Mouse (Mus musculus) heart, embryonic 12.5 days (tissue): ENCODE data around the gene Olfr462. TPM values are rescaled to one million over a fixed set of nuclear protein-coding genes. Genes with fewer than 3 reads are reported as not detected.

ENCODE experiments used
- ATAC-seq: fragments of 200-750 bp; cut with Nextera tagmentation; 2 replicates; pipeline ENCODE4 v1.8.0; 2017; ENCODE audit warnings: moderate TSS enrichment, moderate library complexity; ENCODE audit not compliant: insufficient number of reproducible peaks, low FRiP score
- H3K27ac ChIP-seq: fragments of 300-500 bp; sonication (generic); 2 replicates; pipeline ENCODE4 v1.5.1; 2016; ENCODE audit warnings: mild to moderate bottlenecking, moderate library complexity; ENCODE audit not compliant: poor library complexity, severe bottlenecking
- H3K27me3 ChIP-seq: fragments of 300-500 bp; sonication (generic); replicated peaks from 2 replicates; pipeline ENCODE4 v1.6.1; 2016; ENCODE audit warnings: mild to moderate bottlenecking, moderate library complexity
- H3K36me3 ChIP-seq: fragments of 300-500 bp; sonication (generic); 2 replicates; pipeline ENCODE4 v1.6.1; 2016; ENCODE audit warnings: mild to moderate bottlenecking, moderate library complexity
- H3K4me1 ChIP-seq: fragments of 300-500 bp; sonication (generic); replicated peaks from 2 replicates; pipeline ENCODE4 v1.6.1; 2016; ENCODE audit warnings: mild to moderate bottlenecking
- H3K4me2 ChIP-seq: fragments of 300-500 bp; sonication (generic); 2 replicates; pipeline ENCODE4 v1.6.1; 2016; ENCODE audit warnings: mild to moderate bottlenecking, moderate library complexity
- H3K4me3 ChIP-seq: fragments of 300-500 bp; sonication (generic); 2 replicates; pipeline ENCODE4 v1.5.1; 2016; ENCODE audit warnings: mild to moderate bottlenecking
- H3K9ac ChIP-seq: fragments of 300-500 bp; sonication (generic); 2 replicates; pipeline ENCODE4 v1.6.1; 2016; ENCODE audit warnings: mild to moderate bottlenecking, moderate library complexity
- H3K9me3 ChIP-seq: fragments of 300-500 bp; sonication (generic); replicated peaks from 2 replicates; pipeline ENCODE4 v1.6.1; 2016; ENCODE audit warnings: mild to moderate bottlenecking, moderate library complexity
- WGBS: fragments of 180-500 bp; shearing (Covaris S2); methylation state at CpG from one replicate; pipeline ENCODE4 v1.1.7; 2016; 5-methylcytosine and 5-hydroxymethylcytosine counted together
- polyA plus RNA-seq: library from polyadenylated mRNA; unstranded; fragments of >200 nt; fragmentation: Nextera tagmentation; extraction: Ambion mirVana; gene quantifications from 2 replicates; pipeline ENCODE4 v1.2.1, GENCODE M21; 2016

The Olfr462 gene
- polyA plus RNA-seq, result not detected in 2 replicates

DNA sequence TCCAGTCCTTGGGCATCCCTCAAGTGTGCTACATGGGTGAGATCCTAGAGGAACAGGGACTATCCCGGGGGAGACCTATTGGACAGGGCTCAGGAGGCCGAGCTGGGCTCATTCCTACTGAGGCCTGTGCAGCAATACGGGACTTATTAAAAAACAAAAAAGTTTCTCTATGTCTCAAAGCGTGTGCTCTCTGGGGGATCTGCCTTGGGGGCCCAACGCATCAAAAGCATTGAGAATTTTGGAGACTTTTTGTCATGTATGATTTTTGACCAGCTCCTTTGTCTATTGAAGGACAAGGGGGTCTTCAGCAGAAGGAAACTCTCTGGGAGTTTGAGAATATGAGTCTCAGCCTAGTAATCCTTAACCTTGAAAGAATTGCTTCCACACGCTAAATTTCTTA, at the start of gene Olfr462:
Olfr462 (minus strand) TSS at position 101 of the 400 bp plus-strand sequence.
- ATAC-seq, result no peak
- Histone ChIP-seq H3K4me3 (no peak within 1 kb of the TSS), H3K9me3 (no peaks in the 10 kb centered on the region), H3K4me2 (no peak within 1 kb of the TSS), H3K36me3 (no peaks in the 10 kb centered on the region), H3K9ac (no peak within 1 kb of the TSS), H3K27ac (no peak within 1 kb of the TSS), H3K4me1 (no peaks in the 10 kb centered on the region), H3K27me3 (peaks cover 10% of the 10 kb centered on the region; the same call in 1 of the 2 replicates)
- WGBS, result 83% methylated on average over 6 of the region's 6 CpGs

DNA sequence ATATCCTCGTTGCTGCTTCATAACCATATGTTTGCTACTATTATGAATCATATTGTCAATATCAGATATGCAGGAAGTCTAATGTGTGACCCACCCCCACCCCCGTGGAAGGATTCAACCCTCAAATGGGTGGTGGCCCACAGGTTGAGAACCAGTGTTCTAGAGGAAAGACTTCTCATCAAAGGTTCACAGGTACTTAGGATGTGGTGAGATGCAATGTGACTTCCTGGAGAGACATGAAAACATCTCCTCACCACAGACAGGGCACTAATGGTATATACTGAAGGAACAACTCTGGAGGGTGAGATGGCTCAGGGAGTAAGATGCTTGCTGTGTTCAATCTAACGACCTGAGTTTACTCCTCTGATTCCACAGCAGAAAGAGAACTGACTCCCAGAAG, 43.4 kb upstream of the Olfr462 start:
- Histone ChIP-seq H3K4me2 (no peak overlapping the region), H3K27me3 (no peaks in the 10 kb centered on the region), H3K27ac (no peak overlapping the region), H3K4me3 (no peak overlapping the region), H3K9me3 (0 out of 2 replicates have a peak, but pooled peaks cover 2% of the 10 kb centered on the region), H3K36me3 (no peaks in the 10 kb centered on the region), H3K9ac (no peak overlapping the region), H3K4me1 (no peaks in the 10 kb centered on the region)
- 67% methylated on average over 3 of the region's 3 CpGs for WGBS
- ATAC-seq, result no peak

DNA sequence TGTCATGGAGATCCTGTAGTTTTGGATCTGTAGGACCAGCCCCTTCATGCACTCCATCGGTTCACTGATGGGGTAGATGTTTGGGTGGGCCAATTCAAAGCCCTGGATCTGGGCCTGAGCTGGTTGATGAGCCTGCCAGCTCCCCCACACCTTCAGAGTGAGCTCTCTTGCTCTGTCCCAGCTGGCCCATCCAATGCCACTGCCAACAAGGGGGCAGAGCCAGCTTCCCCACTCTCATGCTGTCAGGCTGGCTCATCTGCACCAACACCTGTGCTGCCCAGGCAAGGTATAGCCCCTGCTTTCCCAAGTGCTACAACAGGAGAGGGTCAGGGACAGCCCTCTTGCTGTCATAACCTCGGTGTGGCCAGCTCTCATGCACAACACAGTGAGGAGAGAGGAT, 41.7 kb upstream of the Olfr462 start:
- H3K27me3 ChIP-seq, result no peaks in the 10 kb centered on the region
- H3K9ac ChIP-seq, result no peak overlapping the region
- no peak overlapping the region for H3K4me2 ChIP-seq
- H3K4me3 ChIP-seq, result no peak overlapping the region
- ATAC-seq, result no peak
- H3K36me3 ChIP-seq, result no peaks in the 10 kb centered on the region
- no peaks in the 10 kb centered on the region for H3K4me1 ChIP-seq
- H3K27ac ChIP-seq, result no peak overlapping the region
- H3K9me3 ChIP-seq, result 0 out of 2 replicates have a peak, but pooled peaks cover 2% of the 10 kb centered on the region
- WGBS, result 52% methylated on average over 2 of the region's 2 CpGs

DNA sequence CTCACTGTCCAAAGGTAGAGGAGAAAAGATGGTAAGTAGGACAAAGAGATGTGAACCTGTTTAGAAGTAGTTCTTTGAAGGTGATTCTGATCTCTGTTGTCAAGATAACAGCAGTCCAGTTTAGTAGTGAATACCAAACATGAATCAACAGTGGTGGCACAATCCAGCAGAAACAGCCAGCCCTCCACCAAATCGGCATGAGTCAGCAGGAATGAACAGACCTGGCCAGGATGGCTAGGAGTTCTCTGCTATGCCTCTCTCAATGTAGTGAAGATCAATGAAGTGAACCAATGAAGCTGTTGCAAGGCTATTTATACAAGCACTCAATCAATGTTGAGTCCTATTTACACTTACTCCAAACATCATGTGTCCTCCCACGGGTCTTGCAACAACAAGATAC, 38.3 kb upstream of the Olfr462 start:
- Histone ChIP-seq H3K9ac (no peak overlapping the region), H3K27ac (no peak overlapping the region), H3K27me3 (no peaks in the 10 kb centered on the region), H3K4me3 (no peak overlapping the region), H3K9me3 (0 out of 2 replicates have a peak, but pooled peaks cover 2% of the 10 kb centered on the region), H3K4me2 (no peak overlapping the region), H3K4me1 (no peaks in the 10 kb centered on the region), H3K36me3 (no peaks in the 10 kb centered on the region)
- WGBS, result 81% methylated on average over 2 of the region's 2 CpGs
- ATAC-seq, result no peak

DNA sequence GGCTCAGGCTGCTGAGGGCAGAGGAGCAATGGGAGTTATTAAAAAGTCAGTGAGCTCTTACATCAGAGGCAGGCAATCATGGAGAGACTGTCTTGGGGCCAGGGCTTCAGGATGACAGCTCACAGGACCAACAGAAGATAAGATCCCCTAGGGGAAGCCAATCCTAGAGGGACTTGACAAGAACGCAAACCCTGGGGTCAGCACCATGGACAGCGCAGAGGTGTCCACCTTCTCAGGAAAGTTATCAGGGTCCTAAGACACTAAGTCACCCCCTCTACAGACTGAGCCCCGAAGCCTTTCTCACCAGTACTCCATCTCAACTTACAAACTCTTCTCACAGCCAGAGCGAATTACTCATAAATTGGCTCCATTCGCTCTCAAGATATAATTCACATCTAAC, 28.9 kb upstream of the Olfr462 start, which contains the start of gene Olfr464:
Olfr464 (minus strand) TSS at position 2 of the 400 bp plus-strand sequence.
- Histone ChIP-seq H3K36me3 (no peaks in the 10 kb centered on the region), H3K27ac (no peak within 1 kb of the TSS), H3K4me1 (no peaks in the 10 kb centered on the region), H3K4me2 (no peak within 1 kb of the TSS), H3K9me3 (no peaks in the 10 kb centered on the region), H3K27me3 (peaks cover 4% of the 10 kb centered on the region; the same call in 1 of the 2 replicates), H3K4me3 (no peak within 1 kb of the TSS), H3K9ac (no peak within 1 kb of the TSS)
- ATAC-seq, result no peak
- 32% methylated on average over 5 of the region's 5 CpGs for whole genome bisulfite sequencing

DNA sequence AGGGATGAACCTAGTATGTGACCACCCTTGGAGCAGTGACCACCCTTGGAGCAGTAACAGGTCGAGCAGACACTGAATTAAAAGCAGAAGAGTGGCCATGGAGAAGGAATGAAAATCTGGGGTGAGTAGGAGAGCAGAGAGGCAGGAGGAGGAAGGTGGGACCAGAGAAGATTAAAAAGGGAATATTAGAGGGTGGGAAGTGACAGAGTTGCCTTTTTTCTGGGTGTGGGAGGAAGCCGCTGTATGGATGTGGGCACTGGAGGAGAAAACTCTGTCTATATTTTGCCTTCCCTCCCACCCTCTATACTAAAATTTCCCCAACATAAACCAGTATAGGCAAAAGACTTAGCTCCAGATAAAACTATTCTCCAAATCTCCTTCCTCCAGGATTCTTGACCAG, 28.2 kb upstream of the Olfr462 start:
- H3K4me3 ChIP-seq, result no peak overlapping the region
- H3K4me2 ChIP-seq, result no peak overlapping the region
- H3K9me3 ChIP-seq, result no peaks in the 10 kb centered on the region
- no peak overlapping the region for H3K27ac ChIP-seq
- H3K9ac ChIP-seq, result no peak overlapping the region
- no peaks in the 10 kb centered on the region for H3K36me3 ChIP-seq
- H3K4me1 ChIP-seq, result no peaks in the 10 kb centered on the region
- ATAC-seq, result no peak
- H3K27me3 ChIP-seq, result peaks cover 5% of the 10 kb centered on the region; the same call in 1 of the 2 replicates
- WGBS, result 70% methylated on average over 2 of the region's 2 CpGs

DNA sequence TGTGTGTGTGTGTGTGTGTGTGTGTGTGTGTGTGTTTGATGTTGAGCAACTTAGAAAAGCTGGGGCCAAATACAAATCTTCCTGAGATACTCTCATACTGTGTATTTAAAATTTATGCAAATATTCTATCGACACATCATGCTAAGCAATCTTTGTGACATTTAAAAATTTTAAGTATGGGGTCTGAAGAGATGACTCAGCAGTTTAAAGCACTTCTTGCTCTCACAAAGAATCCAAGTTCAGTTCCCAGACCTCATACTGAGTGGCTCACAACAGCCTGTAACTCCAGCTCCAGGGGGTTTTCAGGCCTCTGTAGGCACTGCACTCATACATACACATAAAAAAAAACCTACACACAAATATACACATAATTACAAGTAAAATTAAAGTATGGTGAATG, 23.9 kb upstream of the Olfr462 start:
- Histone ChIP-seq H3K4me1 (no peaks in the 10 kb centered on the region), H3K36me3 (no peaks in the 10 kb centered on the region), H3K9me3 (no peaks in the 10 kb centered on the region), H3K4me2 (no peak overlapping the region), H3K27ac (no peak overlapping the region), H3K4me3 (no peak overlapping the region), H3K9ac (no peak overlapping the region), H3K27me3 (peaks cover 11% of the 10 kb centered on the region; the same call in 1 of the 2 replicates)
- ATAC-seq, result no peak
- 73% methylated on average over 1 of the region's 1 CpGs for WGBS

DNA sequence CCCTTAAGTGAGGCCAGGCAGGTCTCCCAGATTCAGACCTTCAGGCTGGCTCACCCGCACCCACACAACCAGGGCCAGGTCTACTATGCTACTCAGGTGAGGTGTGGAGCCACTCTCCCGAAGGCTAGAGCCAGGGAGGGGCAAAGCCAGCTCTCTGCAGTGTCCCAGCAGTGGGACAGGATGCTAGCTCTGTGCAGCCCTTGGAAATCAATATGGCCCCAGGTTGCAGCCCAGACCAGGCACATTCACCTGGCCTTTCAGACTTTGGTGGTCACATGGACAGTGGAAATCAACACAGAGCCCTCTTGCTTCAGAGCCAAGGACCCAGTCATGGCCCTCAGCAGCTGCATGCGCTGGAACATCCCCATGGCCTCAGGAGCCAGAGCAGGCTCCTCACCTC, 12.3 kb upstream of the Olfr462 start:
- H3K4me1 ChIP-seq, result 0 out of 2 replicates have a peak, but pooled peaks cover 4% of the 10 kb centered on the region
- ATAC-seq, result no peak
- no peak overlapping the region for H3K4me2 ChIP-seq
- no peaks in the 10 kb centered on the region; the same call in 1 of the 2 replicates for H3K9me3 ChIP-seq
- no peak overlapping the region for H3K9ac ChIP-seq
- H3K36me3 ChIP-seq, result no peaks in the 10 kb centered on the region
- no peak overlapping the region for H3K27ac ChIP-seq
- WGBS, result 73% methylated on average over 3 of the region's 3 CpGs
- H3K4me3 ChIP-seq, result no peak overlapping the region
- peaks cover 5% of the 10 kb centered on the region for H3K27me3 ChIP-seq

DNA sequence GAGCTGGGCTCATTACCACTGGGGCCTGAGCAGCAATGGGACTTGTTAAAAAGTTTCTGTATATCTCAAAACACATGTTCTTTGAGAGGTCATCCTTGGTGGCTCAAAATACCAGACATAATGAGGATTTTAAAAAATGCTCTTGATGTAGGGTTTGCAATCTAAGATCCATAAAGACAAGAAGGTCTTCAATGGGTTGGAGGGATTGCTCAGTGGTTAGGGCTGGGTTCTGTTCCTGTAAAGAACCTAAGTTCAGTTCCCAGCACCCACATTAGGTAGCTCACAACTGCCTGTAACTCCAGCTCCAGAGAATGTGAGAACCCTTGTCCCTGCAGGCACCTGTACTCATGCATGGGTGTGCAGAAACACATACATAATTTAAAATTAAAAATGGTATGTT, 5.2 kb upstream of the Olfr462 start, which contains the start of gene Olfr463:
Olfr463 (minus strand) TSS at position 101 of the 400 bp plus-strand sequence.
- Histone ChIP-seq H3K9ac (no peak within 1 kb of the TSS), H3K4me1 (no peaks in the 10 kb centered on the region), H3K27me3 (peaks cover 23% of the 10 kb centered on the region), H3K4me3 (no peak within 1 kb of the TSS), H3K27ac (no peak within 1 kb of the TSS), H3K4me2 (no peak within 1 kb of the TSS), H3K9me3 (no peaks in the 10 kb centered on the region; the same call in 1 of the 2 replicates), H3K36me3 (no peaks in the 10 kb centered on the region)
- no peak for ATAC-seq

DNA sequence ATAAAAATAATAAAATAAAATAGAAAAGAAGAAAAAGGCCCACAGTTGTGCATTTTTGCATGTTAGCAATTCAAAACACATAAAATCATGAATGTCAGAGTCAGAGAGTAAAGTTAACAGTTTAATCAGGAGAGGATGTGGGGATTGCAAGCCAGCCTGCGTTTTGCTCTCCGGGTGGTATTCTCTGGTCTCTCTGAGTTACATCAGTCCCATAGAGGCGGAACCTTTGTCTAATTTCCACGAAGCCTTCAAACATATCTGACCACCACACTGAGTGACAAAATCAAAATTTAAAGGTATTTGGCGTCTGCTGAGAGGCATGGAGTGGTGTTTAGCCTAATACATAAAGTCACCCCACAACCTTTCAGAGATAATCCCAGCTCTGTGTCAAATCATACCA, 7.2 kb downstream of the Olfr462 start:
- Histone ChIP-seq H3K9me3 (no peaks in the 10 kb centered on the region), H3K4me1 (no peaks in the 10 kb centered on the region), H3K4me3 (no peak overlapping the region), H3K36me3 (no peaks in the 10 kb centered on the region), H3K9ac (no peak overlapping the region), H3K27me3 (peaks cover 25% of the 10 kb centered on the region), H3K4me2 (no peak overlapping the region), H3K27ac (no peak overlapping the region)
- WGBS, result 68% methylated on average over 5 of the region's 5 CpGs
- no peak for ATAC-seq

DNA sequence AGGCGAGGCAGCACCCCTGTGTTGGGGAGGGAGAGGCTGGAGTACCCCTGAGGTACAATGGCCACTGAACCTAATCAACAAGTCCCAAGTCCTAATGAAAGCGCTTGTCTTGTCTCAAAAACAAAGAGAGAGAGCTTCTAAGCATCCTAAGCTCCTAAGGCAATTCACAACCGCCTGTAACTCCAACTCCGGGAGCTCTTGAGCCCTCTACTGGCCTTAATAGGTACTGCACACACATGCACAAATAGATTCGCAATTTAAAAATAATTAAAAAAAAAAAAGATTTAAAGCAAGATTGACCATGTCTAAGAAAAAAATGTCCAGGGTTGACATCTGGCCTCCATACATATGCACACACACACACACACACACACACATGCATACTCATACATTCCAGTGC, 8.6 kb downstream of the Olfr462 start:
- 36% methylated on average over 5 of the region's 5 CpGs for WGBS
- Histone ChIP-seq H3K9me3 (no peaks in the 10 kb centered on the region), H3K27me3 (peaks cover 25% of the 10 kb centered on the region), H3K9ac (no peak overlapping the region), H3K36me3 (no peaks in the 10 kb centered on the region), H3K4me2 (no peak overlapping the region), H3K4me1 (no peaks in the 10 kb centered on the region), H3K27ac (no peak overlapping the region), H3K4me3 (no peak overlapping the region)
- ATAC-seq, result no peak

DNA sequence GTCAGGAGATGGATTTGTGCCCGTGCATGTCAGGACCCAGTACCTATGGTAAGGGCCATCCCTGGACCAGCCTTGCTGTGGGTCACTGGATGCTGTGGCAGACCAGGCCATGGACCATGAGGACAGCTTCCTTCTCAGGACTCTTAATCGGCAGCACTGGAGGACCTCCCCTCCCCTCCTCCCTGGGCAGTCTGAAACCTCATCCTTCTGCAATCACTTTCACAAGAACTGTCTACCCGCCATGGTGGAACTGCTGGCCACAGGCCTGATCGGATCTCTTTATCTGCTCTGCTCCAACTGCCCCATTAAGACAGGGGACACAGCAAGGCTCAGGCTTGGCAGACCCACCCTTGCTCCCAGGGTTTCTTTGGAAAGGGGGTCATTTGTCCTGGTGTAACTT, 10.4 kb downstream of the Olfr462 start:
- no peak overlapping the region for H3K4me2 ChIP-seq
- no peaks in the 10 kb centered on the region for H3K36me3 ChIP-seq
- H3K9me3 ChIP-seq, result no peaks in the 10 kb centered on the region
- 58% methylated on average over 4 of the region's 4 CpGs for WGBS
- no peak overlapping the region for H3K9ac ChIP-seq
- H3K27me3 ChIP-seq, result peaks cover 28% of the 10 kb centered on the region
- ATAC-seq, result no peak
- no peak overlapping the region for H3K27ac ChIP-seq
- no peaks in the 10 kb centered on the region for H3K4me1 ChIP-seq
- H3K4me3 ChIP-seq, result no peak overlapping the region
